Mouse (Mus musculus) adrenal gland, adult 18-20 months (tissue): ENCODE measurements around the gene Surf1. TPM values are rescaled to one million over a fixed set of nuclear protein-coding genes. Genes with fewer than 3 reads are reported as not detected.

Source experiments
- DNase-seq, 2 experiments: peaks; one replicate each; pipeline ENCODE4 v3.0.0; 2021 to 2022; ENCODE audit warnings: low spot score in 2 of 2
- long read RNA-seq, 2 experiments: library from polyadenylated mRNA; stranded (forward); transcript quantifications; one replicate each; pipeline ENCODE4 v2.0.0; 2021
- total RNA-seq, 2 experiments: library from RNA; stranded (reverse); gene quantifications; 1 replicate in 1 of 2; 2 replicates in 1 of 2; pipeline ENCODE4 v1.2.3; 2021

Gene Surf1
- 100 to 1,000 TPM; 108 to 115 TPM for total RNA-seq
- long read RNA-seq, experiment 1, transcript Surf1-201 (9 exons, 1,173 nt) = major isoform, 16 of 34 reads
- long read RNA-seq, experiment 1, partial matches to known transcripts = 5 of 34 reads
- long read RNA-seq, experiment 1, other reads (novel, unspliced or antisense) = 10 of 34 reads
- long read RNA-seq, experiment 2, transcript Surf1-209 (9 exons, 1,151 nt) = minor isoform, 14 of 86 reads
- long read RNA-seq, experiment 2, transcript Surf1-201 (9 exons, 1,173 nt) = major isoform, 42 of 86 reads
- long read RNA-seq, experiment 2, partial matches to known transcripts = 7 of 86 reads
- long read RNA-seq, experiment 2, other reads (novel, unspliced or antisense) = 23 of 86 reads

DNA sequence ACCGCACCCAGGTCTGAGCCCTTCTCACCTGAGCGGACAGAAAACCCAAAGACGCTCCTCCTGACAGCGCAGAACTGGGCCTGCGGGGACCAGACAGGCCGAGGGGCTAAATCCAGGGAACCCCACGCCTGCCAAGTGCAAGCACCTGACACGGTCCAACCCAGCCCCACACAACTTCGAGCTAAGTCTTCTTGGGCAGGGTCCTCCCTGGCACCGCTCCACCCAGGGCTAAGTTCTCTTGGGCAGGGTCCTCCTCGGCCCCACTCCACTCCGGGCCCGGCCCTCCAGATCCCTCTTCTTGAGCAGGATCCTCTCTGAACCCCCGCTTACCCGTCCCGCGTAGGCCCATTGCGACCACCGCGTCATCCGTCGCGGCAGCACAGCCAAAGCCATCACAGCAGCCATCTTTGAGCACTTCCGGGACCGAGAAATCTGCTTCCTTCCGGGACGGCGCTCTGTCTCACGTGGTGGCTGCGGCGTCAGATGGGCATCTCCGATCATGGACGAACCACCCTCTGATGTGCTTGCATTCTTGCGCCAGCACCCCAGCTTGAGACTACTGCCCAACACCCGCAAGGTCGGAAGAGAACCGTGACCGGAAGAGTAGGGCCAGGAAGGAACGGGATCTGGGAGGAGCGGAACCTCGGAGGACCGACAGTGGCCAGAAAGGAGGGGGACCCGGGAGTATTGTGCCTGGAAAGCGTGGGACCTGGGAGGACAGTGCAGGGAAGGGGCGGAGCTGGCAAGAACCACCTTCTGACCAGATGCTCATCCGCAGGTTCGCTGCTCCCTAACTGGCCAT is at the start of gene Surf1, which contains the start of gene Surf2:
Gene Surf1, minus strand, starts transcription at position 604 of the 802 bp plus-strand sequence.
Gene Surf2, plus strand, starts transcription at position 441 of the 802 bp plus-strand sequence.
- DNase-seq = peak; percentile 75 to 77

DNA sequence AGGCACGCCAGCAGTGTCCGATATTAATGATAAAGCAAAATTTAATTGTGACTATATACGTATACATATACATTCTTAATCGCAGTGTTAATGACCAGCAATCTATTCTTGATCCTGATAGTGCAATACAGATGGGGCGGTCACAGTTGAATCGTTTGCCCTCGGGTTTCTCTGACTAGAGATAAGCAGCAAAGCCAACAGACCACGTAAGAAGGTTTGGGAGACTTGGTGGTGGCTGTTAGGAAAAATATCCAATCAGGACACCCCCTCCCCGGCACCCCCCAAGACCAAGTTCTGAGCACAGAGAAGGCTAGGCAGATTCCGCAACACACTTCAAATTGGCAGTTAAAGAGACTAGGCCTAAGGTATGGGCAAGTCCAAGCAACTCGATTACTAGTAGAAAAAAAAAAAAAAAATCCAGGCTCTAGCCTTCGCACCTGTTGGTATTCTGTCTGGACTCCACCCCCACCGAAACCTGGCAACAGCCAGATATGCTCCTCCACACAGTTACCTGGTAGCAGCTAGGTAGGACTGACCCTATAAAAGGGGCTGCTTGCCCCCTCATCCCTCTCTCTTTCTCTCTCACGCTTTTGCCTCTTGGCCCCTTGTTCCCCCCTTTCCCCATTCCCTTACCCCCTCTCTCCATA is 48.5 kb upstream of the Surf1 start:
- no peak for DNase-seq

GRCm38 (mm10) chr2:26963923-26964723 is 47.8 kb upstream of the Surf1 start, which contains the start of gene Rexo4:
Rexo4 (minus strand) TSS chr2:26964386.
- DNase-seq = peak; percentile 90 to 91

DNA sequence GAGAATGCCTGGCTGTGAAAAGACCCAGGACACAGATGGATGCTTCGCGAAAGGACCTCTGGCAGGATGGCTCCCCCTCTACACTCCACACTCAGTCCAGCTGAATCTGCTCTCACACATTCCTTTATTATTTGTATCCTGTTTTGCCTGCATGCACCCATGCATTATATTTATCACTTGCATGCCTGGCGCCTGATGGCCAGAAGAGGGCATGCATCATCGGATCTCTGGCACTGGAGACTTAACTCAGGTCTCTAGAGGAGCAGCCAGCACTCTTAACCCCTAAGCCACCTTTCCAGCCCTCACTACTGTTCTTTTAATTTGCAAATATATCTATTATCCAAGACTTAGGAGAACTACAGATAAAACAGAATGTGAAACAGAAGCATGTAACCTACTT is 44.4 kb upstream of the Surf1 start:
- no peak for DNase-seq

- DNase-seq = no peak
Measured at GRCm38 (mm10) chr2:26957488-26957859, 41.1 kb upstream of the Surf1 start.

DNA sequence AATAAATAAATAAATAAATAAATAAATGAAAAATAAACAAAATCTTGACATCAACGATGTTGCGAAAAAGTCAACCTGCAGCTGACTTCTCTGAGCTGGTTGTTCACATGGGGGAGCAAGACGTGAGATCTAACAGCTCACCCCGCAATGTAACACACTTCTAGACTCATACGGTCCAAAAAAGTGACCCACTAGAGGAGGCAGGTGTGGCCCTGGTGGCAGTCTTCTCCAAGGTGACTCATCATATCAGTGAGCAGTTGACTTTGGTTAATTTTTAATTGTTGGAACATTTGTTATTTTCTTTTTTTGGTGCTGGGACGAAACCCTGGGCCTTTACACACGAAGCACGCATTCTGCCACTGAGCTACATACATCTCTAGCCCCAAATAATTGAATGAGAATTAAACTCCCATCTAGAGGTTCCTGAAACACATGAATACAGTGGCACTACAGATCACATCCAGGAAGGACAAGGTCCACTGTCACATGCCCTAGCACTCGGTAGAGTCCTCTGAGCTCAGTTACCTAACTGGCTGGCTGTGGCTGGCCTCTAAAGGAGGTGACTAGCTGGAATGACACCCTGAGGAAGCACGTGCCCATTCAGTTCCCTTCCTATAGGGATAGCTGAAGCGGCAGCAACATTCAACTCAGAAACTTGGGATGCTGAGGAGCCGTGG is 40.6 kb upstream of the Surf1 start:
- DNase-seq = no peak

GRCm38 (mm10) chr2:26954735-26955395 is 38.5 kb upstream of the Surf1 start:
- DNase-seq = no peak

DNA sequence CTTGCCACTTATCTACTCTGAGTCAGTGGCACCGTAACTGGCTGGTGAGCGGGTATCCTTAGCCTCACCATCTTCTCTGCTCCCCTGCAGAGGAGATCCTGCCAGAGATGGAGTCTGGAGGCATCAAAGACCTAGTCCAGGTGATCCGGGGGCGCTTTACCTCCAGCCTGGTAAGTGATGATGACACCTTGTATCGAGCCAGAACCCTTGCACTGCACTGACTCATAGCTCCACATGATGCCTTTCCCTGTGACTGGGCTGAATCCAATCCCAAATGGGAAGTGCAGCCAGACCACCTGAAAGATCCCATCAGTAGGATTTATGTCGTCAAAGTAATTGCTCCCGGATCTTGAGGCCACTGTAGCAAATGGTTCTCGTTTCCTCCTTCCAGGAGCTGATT is 36.5 kb upstream of the Surf1 start:
- no peak for DNase-seq

- no peak for DNase-seq
Measured at GRCm38 (mm10) chr2:26952193-26952592, 35.9 kb upstream of the Surf1 start.

- no peak for DNase-seq
Measured at GRCm38 (mm10) chr2:26951346-26951905, 35.1 kb upstream of the Surf1 start.

GRCm38 (mm10) chr2:26950411-26950810 is 34.1 kb upstream of the Surf1 start:
- no peak for DNase-seq

GRCm38 (mm10) chr2:26943253-26943652 is 26.9 kb upstream of the Surf1 start:
- no peak for DNase-seq

- DNase-seq = no peak
Measured at GRCm38 (mm10) chr2:26941539-26941938, 25.2 kb upstream of the Surf1 start.

DNA sequence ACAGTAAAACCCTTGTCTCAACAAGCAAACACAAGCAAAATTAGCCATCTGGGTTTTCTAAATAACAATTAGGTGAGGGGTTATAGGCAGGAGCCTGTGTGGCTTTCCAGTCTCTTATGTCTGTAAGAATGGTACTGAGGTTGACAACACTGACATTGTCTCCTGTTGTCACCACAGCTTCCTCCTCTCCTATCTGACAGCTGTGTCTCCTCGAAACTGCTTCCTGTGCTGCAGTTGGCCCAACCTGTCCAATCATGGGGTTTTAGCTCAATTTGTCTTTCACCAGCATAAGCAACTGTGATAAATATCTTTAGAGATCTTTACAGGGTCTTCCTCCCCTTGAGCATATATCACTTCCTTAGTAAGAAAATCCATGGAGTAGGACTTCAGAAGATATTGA is 20.1 kb upstream of the Surf1 start:
- DNase-seq = no peak

DNA sequence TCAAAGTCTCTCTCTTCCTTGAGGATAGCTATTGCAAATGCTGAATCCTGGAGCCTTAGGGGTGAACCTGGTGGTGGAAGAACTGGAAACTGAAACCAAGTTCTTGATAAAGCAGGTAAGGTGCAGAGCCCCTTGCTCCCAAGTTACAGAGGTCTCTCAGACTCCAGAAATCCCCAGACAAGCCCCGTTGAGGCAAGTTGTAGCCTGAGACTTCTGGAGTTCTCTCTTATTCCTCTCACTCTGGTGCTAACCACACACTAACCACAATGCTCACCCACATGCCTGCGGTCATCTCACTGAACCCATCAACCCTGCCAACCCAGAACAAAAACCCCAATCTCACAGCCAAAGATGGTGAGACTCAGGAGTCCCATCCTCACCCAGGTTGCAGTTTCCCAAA is 19.0 kb upstream of the Surf1 start:
- DNase-seq = no peak

DNA sequence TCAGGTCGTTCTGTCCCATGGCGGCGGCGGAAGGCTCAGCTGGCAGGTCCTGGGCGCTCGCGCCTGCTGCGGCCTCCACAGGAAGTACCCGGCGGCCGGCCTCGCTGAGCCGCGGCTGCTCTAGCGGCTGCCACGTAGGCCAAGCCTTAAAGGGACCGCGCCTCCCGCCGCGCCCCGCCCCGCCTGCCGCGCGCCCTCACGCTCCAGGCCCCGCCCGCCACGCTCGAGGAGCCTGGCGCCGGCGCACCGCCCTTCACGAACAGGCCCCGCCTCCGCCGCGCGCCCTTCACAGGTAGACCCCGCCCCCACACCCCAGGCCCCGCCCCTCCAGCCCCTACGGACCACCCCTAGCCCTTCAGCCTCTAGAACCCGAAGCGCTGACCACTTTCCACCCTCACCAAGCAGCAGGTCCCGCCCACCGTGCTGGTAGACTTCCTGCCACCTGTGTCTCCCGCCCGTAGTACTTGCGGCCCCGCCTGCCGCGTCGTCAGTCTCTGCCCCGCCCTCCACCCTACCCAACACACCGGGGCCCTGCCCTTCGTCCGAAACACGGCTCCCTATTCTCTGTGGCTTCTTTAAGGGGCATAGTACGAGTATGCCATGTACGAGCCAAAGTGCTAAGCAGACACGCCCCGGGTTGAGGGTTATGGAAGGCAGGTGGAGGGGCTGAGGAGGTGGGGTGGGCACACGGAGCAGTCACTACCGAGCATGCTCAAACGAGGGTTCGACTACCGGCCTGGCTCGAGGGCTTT is 17.1 kb upstream of the Surf1 start, which contains the start of the genes Surf4 and Stkld1:
Gene Surf4, minus strand, starts transcription at position 625 of the 752 bp plus-strand sequence.
Gene Stkld1, plus strand, starts transcription at position 744 of the 752 bp plus-strand sequence.
- DNase-seq = peak; percentile 93 to 94

DNA sequence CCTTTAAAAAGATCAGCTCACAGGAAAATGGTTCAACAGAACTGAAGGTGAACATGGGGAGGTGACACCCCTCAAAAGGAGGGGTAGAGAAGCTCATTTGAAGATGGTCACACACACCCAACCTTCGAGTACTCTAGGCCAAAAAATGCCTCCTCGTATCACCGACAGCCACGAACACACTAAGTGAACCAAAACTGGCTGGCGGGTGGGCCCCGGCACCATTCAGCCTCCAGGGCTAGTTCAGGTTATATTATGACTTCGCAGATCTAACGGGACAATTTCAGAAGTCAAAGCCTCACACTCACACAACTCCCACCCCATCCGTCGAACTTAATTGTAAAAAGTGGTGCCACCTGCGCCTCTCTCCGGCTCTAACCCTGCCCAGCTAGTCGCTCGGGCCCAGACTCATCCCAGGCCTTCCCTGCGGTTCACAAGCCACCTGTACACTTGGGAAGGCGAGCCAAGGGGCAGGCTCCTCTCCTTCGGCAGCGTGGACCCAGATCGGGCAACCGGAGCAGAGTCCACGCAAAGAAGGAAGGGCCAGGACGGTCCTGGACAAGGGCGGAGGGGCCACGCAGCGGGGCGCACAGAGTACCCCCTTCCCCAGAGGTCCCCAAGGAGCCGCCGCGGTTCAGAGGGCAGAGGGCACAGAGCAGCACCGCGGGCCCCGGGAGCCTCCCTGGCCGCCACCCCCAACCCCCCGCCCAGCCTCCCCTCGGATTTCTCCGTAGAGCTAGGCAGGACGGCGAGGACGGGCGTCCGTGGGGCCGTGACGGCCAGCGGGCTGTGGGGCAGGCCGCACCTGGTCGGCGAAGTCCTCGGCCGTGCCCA is 16.4 kb upstream of the Surf1 start:
- DNase-seq = no peak

DNA sequence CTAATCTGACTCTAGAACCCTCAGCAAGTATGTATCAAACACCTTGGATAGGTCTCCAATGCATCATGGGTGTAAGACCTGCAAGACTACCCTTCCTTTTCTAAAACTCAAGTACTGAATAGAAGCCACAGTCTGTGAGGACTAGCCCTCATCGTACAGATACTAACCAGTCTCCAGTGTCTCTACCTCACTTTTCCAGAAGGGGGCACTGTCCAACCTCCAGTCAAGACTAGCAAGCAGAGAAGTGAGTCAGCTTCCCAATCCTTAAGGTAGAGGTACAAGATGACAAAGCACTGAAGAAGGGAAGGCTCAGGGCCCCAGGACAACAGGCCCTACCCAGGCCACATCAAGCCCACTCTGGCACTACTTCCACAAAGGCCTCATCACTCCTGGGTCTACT is 14.1 kb upstream of the Surf1 start:
- DNase-seq = peak in 1 of 2 experiments; percentile 58
